Mouse (Mus musculus): ENCODE results near the gene Vps16.

DNA sequence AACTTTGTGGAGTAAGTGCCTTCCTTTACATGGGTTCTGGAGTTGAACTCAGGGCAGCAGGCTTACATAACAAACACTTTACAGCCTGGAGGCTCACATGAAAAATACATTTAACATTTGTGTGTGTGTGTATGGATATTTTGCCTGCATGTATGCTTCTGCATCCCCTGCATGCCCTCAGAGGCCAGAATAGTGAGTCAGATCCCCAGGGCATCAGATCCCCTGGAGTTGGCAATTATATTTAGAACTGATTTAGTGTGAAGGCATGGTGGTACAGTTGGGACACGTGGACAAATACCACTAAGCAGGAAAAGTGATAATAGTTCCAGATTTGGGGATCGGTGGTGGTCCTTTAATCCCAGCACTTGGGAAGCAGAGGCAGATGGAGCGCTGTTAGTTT lies 35.4 kb downstream of the Vps16 start:
- TF ChIP-seq POLR2A (IDR thresholded peaks at IDR 0.05; ENCODE audit: insufficient read depth, low read length) (no peak), CTCF (IDR thresholded peaks at IDR 0.05; ENCODE audit: low read depth, low read length) (no peak)

Data from ES-Bruce4 (cell line).